Comparison of ENCODE assay signal across 8 mouse cellular contexts in the genomic region with DNA sequence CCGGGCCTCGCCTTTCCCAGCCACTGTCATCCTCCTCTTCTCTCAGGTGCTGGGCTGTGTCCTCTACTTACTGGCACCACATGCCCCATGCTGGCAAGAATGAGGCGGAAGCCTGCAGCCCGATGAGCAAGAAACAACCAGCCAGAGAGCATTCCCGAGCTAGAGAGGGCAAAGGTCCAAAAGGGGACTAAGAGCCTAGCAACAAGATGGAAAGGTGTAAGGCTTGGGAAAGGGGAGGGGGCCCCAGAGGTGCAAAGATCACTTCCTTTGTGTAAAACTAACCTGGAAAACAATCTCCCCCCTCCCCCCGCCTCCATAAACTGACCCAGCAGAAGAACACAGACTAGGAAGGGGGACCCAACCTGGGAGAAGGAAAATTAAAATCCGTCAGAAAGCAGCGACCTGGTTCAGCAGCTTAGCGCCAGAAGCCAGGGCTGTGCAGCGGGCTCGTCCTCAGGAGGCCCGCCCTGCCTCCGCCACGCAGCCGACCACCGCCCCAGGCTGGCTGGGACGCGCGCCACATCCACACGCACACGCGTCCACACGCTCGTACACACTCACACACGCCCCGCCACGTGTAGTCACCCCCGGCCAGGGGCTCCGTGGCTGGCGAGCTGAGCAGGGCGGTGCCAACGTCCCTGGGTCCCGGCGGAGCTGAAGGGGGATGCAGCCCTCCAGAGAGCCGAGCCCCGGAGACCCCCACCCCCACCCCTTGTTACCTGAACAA. TPM values are rescaled to one million over a fixed set of nuclear protein-coding genes. Genes with fewer than 3 reads are reported as not detected.
DNase-seq lines count a peak whose midpoint lies in the region; ATAC-seq and TF ChIP-seq lines count a peak whose summit lies in the region.

No protein-coding gene starts in this region.

- peak; percentile 29 for ATAC-seq in granulocyte monocyte progenitor cell, adult 5-6 weeks (replicated peaks; ENCODE audit: poor library complexity, severe bottlenecking)
- ATAC-seq in lung, embryonic 14.5 days (ENCODE audit: insufficient read depth): peak; percentile 86

- H3K4me3 ChIP-seq in gastrocnemius, adult 2 months: peak overlapping the region; percentile 83
- H3K4me3 ChIP-seq in MEL (ENCODE audit: control insufficient read depth in 1 of 2, insufficient read depth in 1 of 2, low read depth in 2 of 2, low read length in 2 of 2): peak overlapping the region; percentile 91 to 92
- peak overlapping the region; percentile 83 for H3K4me3 ChIP-seq in kidney, adult 2 months (ENCODE audit: insufficient read depth, low read depth, low read length)
- peak overlapping the region; percentile 64 for H3K4me3 ChIP-seq in lung, embryonic 14.5 days (ENCODE audit: low read depth, low read length)

- no peaks in the 10 kb centered on the region for H3K27me3 ChIP-seq in MEL (ENCODE audit: control insufficient read depth in 1 of 2, insufficient read depth in 2 of 2, low read length in 2 of 2)
- H3K27me3 ChIP-seq in kidney, adult 2 months (replicated peaks; ENCODE audit: control insufficient read depth, insufficient read depth, low read length): no peaks in the 10 kb centered on the region
- no peaks in the 10 kb centered on the region for H3K27me3 ChIP-seq in lung, embryonic 14.5 days (ENCODE audit: insufficient read depth, low read length)

- peak overlapping the region; percentile 65 for H3K4me2 ChIP-seq in lung, embryonic 14.5 days

- no peak for TF ChIP-seq RAD21 in MEL (IDR thresholded peaks at IDR 0.05; ENCODE audit: low read depth, low read length)

- H3K27ac ChIP-seq in gastrocnemius, adult 2 months: peak overlapping the region; percentile 84
- peak overlapping the region; percentile 10; the same call in 1 of the 2 replicates for H3K27ac ChIP-seq in MEL (ENCODE audit: control insufficient read depth, low read depth, low read length)
- peak overlapping the region; percentile 61; the same call in 1 of the 2 replicates for H3K27ac ChIP-seq in kidney, adult 2 months (ENCODE audit: insufficient read depth, low read depth, low read length)
- H3K27ac ChIP-seq in lung, embryonic 14.5 days (ENCODE audit: low read depth): no peak overlapping the region; the same call in 1 of the 2 replicates

- DNase-seq in gastrocnemius, adult 2 months: peak; percentile 50
- no peak for DNase-seq in gastrocnemius, postnatal 36 days
- no peak for DNase-seq in MEL (ENCODE audit: low read depth, low spot score)
- peak; percentile 61 to 67 for DNase-seq in cerebellum, postnatal 14 days
- DNase-seq in kidney, adult 2 months: peak; percentile 84
- DNase-seq in lung, embryonic 14.5 days: peak; percentile 59
- DNase-seq in retina, postnatal 1 day: peak; percentile 67

- peaks cover 5 to 7% of the 10 kb centered on the region in 2 experiments; a peak in 3 of 4 replicates for H3K4me1 ChIP-seq in MEL (ENCODE audit: control insufficient read depth in 1 of 2, insufficient read depth in 2 of 2, low read length in 2 of 2)
- 0 out of 2 replicates have a peak, but pooled peaks cover 3% of the 10 kb centered on the region for H3K4me1 ChIP-seq in kidney, adult 2 months (ENCODE audit: control insufficient read depth, insufficient read depth, low read length)
- no peaks in the 10 kb centered on the region for H3K4me1 ChIP-seq in lung, embryonic 14.5 days (ENCODE audit: insufficient read depth)

- no peaks in the 10 kb centered on the region for H3K9me3 ChIP-seq in MEL (replicated peaks; ENCODE audit: insufficient read depth, low read length)
- no peaks in the 10 kb centered on the region for H3K9me3 ChIP-seq in lung, embryonic 14.5 days (ENCODE audit: low read depth, low read length)

- peaks cover 0 to 6% of the 10 kb centered on the region in 2 experiments; a peak in 2 of 4 replicates for H3K36me3 ChIP-seq in MEL (ENCODE audit: control insufficient read depth in 1 of 2, insufficient read depth in 2 of 2, low read length in 2 of 2)
- H3K36me3 ChIP-seq in kidney, adult 2 months (ENCODE audit: control insufficient read depth, insufficient read depth, low read length): no peaks in the 10 kb centered on the region
- H3K36me3 ChIP-seq in lung, embryonic 14.5 days (ENCODE audit: insufficient read depth): no peaks in the 10 kb centered on the region

- TF ChIP-seq EP300 in MEL (IDR thresholded peaks at IDR 0.05; ENCODE audit: low read depth in 1 of 2, low read length in 2 of 2): no peak

- intact Hi-C loops in gastrocnemius, adult 2 months (cut with DNase I): no loop called here
- intact Hi-C loops in gastrocnemius, postnatal 36 days (cut with DNase I): no loop called here

- peak overlapping the region; percentile 75 for H3K9ac ChIP-seq in MEL (ENCODE audit: control insufficient read depth, low read depth, low read length, poor library complexity, severe bottlenecking)
- peak overlapping the region; percentile 64 for H3K9ac ChIP-seq in lung, embryonic 14.5 days

- no peak for TF ChIP-seq CTCF in gastrocnemius, adult 2 months (IDR thresholded peaks at IDR 0.05)
- TF ChIP-seq CTCF in MEL (IDR thresholded peaks at IDR 0.05 in 2 of 3, conservative IDR thresholded peaks at IDR 0.05 in 1 of 3; ENCODE audit: control insufficient read depth in 1 of 3, insufficient read depth in 1 of 3, low read depth in 2 of 3, low read length in 3 of 3, poor library complexity in 1 of 3, severe bottlenecking in 1 of 3): no peak
- no peak for TF ChIP-seq CTCF in kidney, adult 2 months (conservative IDR thresholded peaks at IDR 0.05; ENCODE audit: insufficient read depth, insufficient read length, low read depth, low read length)
- no peak for TF ChIP-seq CTCF in lung, embryonic 14.5 days (IDR thresholded peaks at IDR 0.05; ENCODE audit: low read depth)

- WGBS in kidney, adult 2 months: 3% methylated on average over 29 of the region's 36 CpGs
- 3% methylated on average over 34 of the region's 36 CpGs for WGBS in lung, embryonic 14.5 days

- TF ChIP-seq POLR2A in MEL (IDR thresholded peaks at IDR 0.05; ENCODE audit: control insufficient read depth in 1 of 2, insufficient read depth in 1 of 2, low read depth in 1 of 2, low read length in 2 of 2, poor library complexity in 1 of 2): no peak
- no peak for TF ChIP-seq POLR2A in kidney, adult 2 months (IDR thresholded peaks at IDR 0.05; ENCODE audit: low read depth, low read length)

- H3K79me2 ChIP-seq in MEL (ENCODE audit: control insufficient read depth, insufficient read depth, low read length, poor library complexity): peaks cover 6% of the 10 kb centered on the region

TF ChIP-seq in MEL, 35 proteins besides CTCF, POLR2A, EP300 and RAD21:
- TF ChIP-seq SIN3A (IDR thresholded peaks at IDR 0.05; ENCODE audit: low read length): 0 out of 2 replicates have a peak, but pooled peaks have one; percentile 5
- TF ChIP-seq ZC3H11A (IDR thresholded peaks at IDR 0.05; ENCODE audit: low read depth, low read length): no peak
- TF ChIP-seq MAX (IDR thresholded peaks at IDR 0.05; ENCODE audit: low read length): peak; percentile 63
- TF ChIP-seq MXI1 (IDR thresholded peaks at IDR 0.05; ENCODE audit: low read depth, low read length): peak; percentile 81
- no peak for TF ChIP-seq E2F4 (IDR thresholded peaks at IDR 0.05; ENCODE audit: borderline replicate concordance, low read depth, low read length)

RNA-seq across cellular contexts. Expression of gene Zdhhc9, which starts 0.8 kb away (rescaled TPM):
- 1 to 10 TPM; 7.6 to 9.0 TPM for total RNA-seq in gastrocnemius, adult 2 months (2021)
- 1 to 10 TPM; 6.9 to 7.1 TPM for total RNA-seq in gastrocnemius, postnatal 36 days (2021)
- total RNA-seq in MEL (2012; rRNA removed): 2.0 and 2.3 TPM in 2 replicates
- 10 to 100 TPM in 1 of 2 experiments, 1 to 10 TPM in 1; 8.3 to 51.7 TPM for polyA plus RNA-seq in MEL (2012; ENCODE audit: insufficient read depth in 1 of 2, insufficient read length in 2 of 2, low read depth in 1 of 2, low replicate concordance in 2 of 2, missing spikeins in 1 of 2)
- total RNA-seq in granulocyte monocyte progenitor cell, adult 5-6 weeks (2014; fragmentation: Nextera tagmentation): 22.9 and 26.2 TPM in 2 replicates
- total RNA-seq in granulocyte monocyte progenitor cell, adult 5-6 weeks (2017): 5.6 and 8.3 TPM in 2 replicates
- polyA plus RNA-seq in kidney, adult 2 months (2012; rRNA removed): 75.7 and 77.0 TPM in 2 replicates
- polyA plus RNA-seq in lung, embryonic 14.5 days (2014; fragmentation: Nextera tagmentation; extraction: Ambion mirVana): 5.1 and 5.7 TPM in 2 replicates

RNA-seq across cellular contexts. Expression of gene Utp14a, which starts 48.7 kb away (rescaled TPM):
- total RNA-seq in gastrocnemius, adult 2 months (2021): 10 to 100 TPM; 12.1 to 15.2 TPM
- 10 to 100 TPM in 1 of 2 experiments, 1 to 10 TPM in 1; 9.3 to 15.3 TPM for total RNA-seq in gastrocnemius, postnatal 36 days (2021)
- total RNA-seq in MEL (2012; rRNA removed): 64.3 and 69.7 TPM in 2 replicates
- polyA plus RNA-seq in MEL (2012; ENCODE audit: insufficient read depth in 1 of 2, insufficient read length in 2 of 2, low read depth in 1 of 2, low replicate concordance in 2 of 2, missing spikeins in 1 of 2): 10 to 100 TPM in 1 of 2 experiments, not detected in 1; 53.6 TPM
- 39.7 and 45.3 TPM in 2 replicates for total RNA-seq in granulocyte monocyte progenitor cell, adult 5-6 weeks (2014; fragmentation: Nextera tagmentation)
- total RNA-seq in granulocyte monocyte progenitor cell, adult 5-6 weeks (2017): 91.9 and 95.0 TPM in 2 replicates
- polyA plus RNA-seq in kidney, adult 2 months (2012; rRNA removed): 1.6 and 2.4 TPM in 2 replicates
- 21.5 and 23.7 TPM in 2 replicates for polyA plus RNA-seq in lung, embryonic 14.5 days (2014; fragmentation: Nextera tagmentation; extraction: Ambion mirVana)

Comparison
In these comparisons a context has a peak if more than half of its experiments do, and no peak if none do; other contexts are left out.
1. DNase-seq: peak in gastrocnemius, adult 2 months (single experiment), cerebellum, postnatal 14 days (2 of 2), kidney, adult 2 months (single experiment), lung, embryonic 14.5 days (single experiment) and retina, postnatal 1 day (single experiment); none in gastrocnemius, postnatal 36 days (0 of 2) and MEL (single experiment).
2. Peak in every context shown above with its lines, with median percentiles within 50 percentile points of each other: H3K4me3 ChIP-seq.